Mouse (Mus musculus) limb, embryonic 15.5 days (tissue): ENCODE results near the gene Cnih2. TPM values are rescaled to one million over a fixed set of nuclear protein-coding genes. Genes with fewer than 3 reads are reported as not detected.

Source experiments
- ATAC-seq: fragments of 200-750 bp; cut with Nextera tagmentation; 2 replicates; pipeline ENCODE4 v1.8.0; 2017; ENCODE audit warnings: low read depth, moderate TSS enrichment; ENCODE audit not compliant: insufficient number of reproducible peaks, low FRiP score, low TSS enrichment
- H3K27ac ChIP-seq: fragments of 300-500 bp; sonication (generic); 2 replicates; pipeline ENCODE4 v1.5.1; 2015; ENCODE audit warnings: moderate library complexity, mild to moderate bottlenecking, inconsistent platforms
- H3K27me3 ChIP-seq: fragments of 300-500 bp; sonication (generic); 2 replicates; pipeline ENCODE4 v1.6.1; 2015; ENCODE audit warnings: inconsistent platforms
- H3K36me3 ChIP-seq: fragments of 300-500 bp; sonication (generic); 2 replicates; pipeline ENCODE4 v1.6.1; 2015; ENCODE audit warnings: inconsistent platforms
- H3K4me1 ChIP-seq: fragments of 300-500 bp; sonication (generic); 2 replicates; pipeline ENCODE4 v1.6.1; 2015; ENCODE audit warnings: inconsistent platforms
- H3K4me2 ChIP-seq: fragments of 300-500 bp; sonication (generic); 2 replicates; pipeline ENCODE4 v1.6.1; 2015; ENCODE audit warnings: mild to moderate bottlenecking, inconsistent platforms
- H3K4me3 ChIP-seq: fragments of 300-500 bp; sonication (generic); 2 replicates; pipeline ENCODE4 v1.5.1; 2015; ENCODE audit warnings: mild to moderate bottlenecking, inconsistent platforms
- H3K9ac ChIP-seq: fragments of 300-500 bp; sonication (generic); 2 replicates; pipeline ENCODE4 v1.6.1; 2015; ENCODE audit warnings: inconsistent platforms
- H3K9me3 ChIP-seq: fragments of 300-500 bp; sonication (generic); 2 replicates; pipeline ENCODE4 v1.6.1; 2016; ENCODE audit warnings: inconsistent platforms
- WGBS: fragments of 180-500 bp; shearing (Covaris S2); methylation state at CpG from one replicate; pipeline ENCODE4 v1.1.7; 2015; 5-methylcytosine and 5-hydroxymethylcytosine counted together
- polyA plus RNA-seq: library from polyadenylated mRNA; unstranded; fragments of >200 nt; fragmentation: Nextera tagmentation; extraction: Ambion mirVana; gene quantifications from 2 replicates; pipeline ENCODE4 v1.2.1, GENCODE M21; 2015

Cnih2 gene
- polyA plus RNA-seq = 17.6 and 26.3 TPM in 2 replicates

GRCm38 (mm10) chr19:5098363-5099143, at the start of gene Cnih2:
Gene Cnih2, minus strand, starts transcription at chr19:5098521.
- peaks cover 46% of the 10 kb centered on the region for H3K36me3 ChIP-seq
- H3K9me3 ChIP-seq = no peaks in the 10 kb centered on the region
- ATAC-seq = peak; percentile 56; the same call in 1 of the 2 replicates
- peak within 1 kb of the TSS; percentile 80 for H3K9ac ChIP-seq
- H3K27ac ChIP-seq = peak within 1 kb of the TSS; percentile 71
- H3K27me3 ChIP-seq = no peaks in the 10 kb centered on the region
- H3K4me3 ChIP-seq = peak within 1 kb of the TSS; percentile 68
- H3K4me1 ChIP-seq = peaks cover 63% of the 10 kb centered on the region
- 1% methylated on average over 38 of the region's 48 CpGs for WGBS
- peak within 1 kb of the TSS; percentile 99 for H3K4me2 ChIP-seq

- no peak overlapping the region for H3K4me2 ChIP-seq
- H3K27ac ChIP-seq = no peak overlapping the region
- no peak overlapping the region for H3K4me3 ChIP-seq
- H3K9me3 ChIP-seq = no peaks in the 10 kb centered on the region
- 0% methylated on average over 2 of the region's 2 CpGs for WGBS
- no peaks in the 10 kb centered on the region for H3K4me1 ChIP-seq
- no peak for ATAC-seq
- H3K27me3 ChIP-seq = no peaks in the 10 kb centered on the region
- peaks cover 79% of the 10 kb centered on the region for H3K36me3 ChIP-seq
- no peak overlapping the region for H3K9ac ChIP-seq
Measured at GRCm38 (mm10) chr19:5139640-5140039, 41.3 kb upstream of the Cnih2 start.

- ATAC-seq = no peak
- Histone ChIP-seq H3K4me3 (no peak overlapping the region), H3K9ac (no peak overlapping the region), H3K36me3 (peaks cover 31% of the 10 kb centered on the region), H3K9me3 (no peaks in the 10 kb centered on the region), H3K4me2 (no peak overlapping the region), H3K27ac (no peak overlapping the region), H3K4me1 (no peaks in the 10 kb centered on the region), H3K27me3 (no peaks in the 10 kb centered on the region)
- WGBS = 80% methylated on average over 4 of the region's 4 CpGs
Measured at GRCm38 (mm10) chr19:5131237-5131636, 32.9 kb upstream of the Cnih2 start.

- Histone ChIP-seq H3K9ac (no peak overlapping the region), H3K27ac (no peak overlapping the region), H3K4me3 (no peak overlapping the region), H3K27me3 (no peaks in the 10 kb centered on the region), H3K9me3 (no peaks in the 10 kb centered on the region), H3K36me3 (peaks cover 20% of the 10 kb centered on the region), H3K4me2 (no peak overlapping the region), H3K4me1 (no peaks in the 10 kb centered on the region)
- WGBS = 37% methylated on average over 1 of the region's 1 CpGs
- ATAC-seq = no peak
Measured at GRCm38 (mm10) chr19:5129770-5130169, 31.4 kb upstream of the Cnih2 start.

GRCm38 (mm10) chr19:5124055-5124614, 25.8 kb upstream of the Cnih2 start:
- Histone ChIP-seq H3K36me3 (no peaks in the 10 kb centered on the region), H3K4me2 (no peak overlapping the region), H3K9ac (no peak overlapping the region), H3K27ac (no peak overlapping the region), H3K27me3 (no peaks in the 10 kb centered on the region), H3K4me1 (0 out of 2 replicates have a peak, but pooled peaks cover under 1% of the 10 kb centered on the region), H3K9me3 (no peaks in the 10 kb centered on the region), H3K4me3 (no peak overlapping the region)
- ATAC-seq = no peak
- WGBS = 66% methylated on average over 7 of the region's 7 CpGs

- WGBS = 72% methylated on average over 3 of the region's 3 CpGs
- H3K36me3 ChIP-seq = no peaks in the 10 kb centered on the region
- no peaks in the 10 kb centered on the region for H3K9me3 ChIP-seq
- no peak for ATAC-seq
- H3K27me3 ChIP-seq = no peaks in the 10 kb centered on the region
- H3K4me1 ChIP-seq = peaks cover 8% of the 10 kb centered on the region; the same call in 1 of the 2 replicates
- H3K9ac ChIP-seq = no peak overlapping the region
- no peak overlapping the region for H3K4me2 ChIP-seq
- no peak overlapping the region for H3K4me3 ChIP-seq
- no peak overlapping the region for H3K27ac ChIP-seq
Measured at GRCm38 (mm10) chr19:5123241-5123640, 24.9 kb upstream of the Cnih2 start.

GRCm38 (mm10) chr19:5122492-5122891, 24.2 kb upstream of the Cnih2 start:
- ATAC-seq = no peak

GRCm38 (mm10) chr19:5118384-5118698, 20.0 kb upstream of the Cnih2 start, which contains the start of gene Klc2:
Gene Klc2, minus strand, starts transcription at chr19:5118560.
- Histone ChIP-seq H3K27me3 (no peaks in the 10 kb centered on the region), H3K4me2 (peak within 1 kb of the TSS; percentile 89), H3K4me1 (peaks cover 20% of the 10 kb centered on the region), H3K9ac (peak within 1 kb of the TSS; percentile 74), H3K9me3 (no peaks in the 10 kb centered on the region), H3K4me3 (peak within 1 kb of the TSS; percentile 88), H3K27ac (peak within 1 kb of the TSS; percentile 96), H3K36me3 (peaks cover 7% of the 10 kb centered on the region)
- ATAC-seq = peak; percentile 84
- WGBS = under 1% methylated on average over 18 of the region's 18 CpGs

More at GRCm38 (mm10) chr19:5122492-5122891, 24.2 kb upstream of the Cnih2 start:
- Histone ChIP-seq H3K9ac (no peak overlapping the region), H3K4me2 (no peak overlapping the region), H3K27me3 (no peaks in the 10 kb centered on the region), H3K4me1 (peaks cover 8% of the 10 kb centered on the region; the same call in 1 of the 2 replicates), H3K4me3 (no peak overlapping the region), H3K36me3 (no peaks in the 10 kb centered on the region), H3K9me3 (no peaks in the 10 kb centered on the region), H3K27ac (no peak overlapping the region)
- WGBS = 80% methylated on average over 10 of the region's 10 CpGs

GRCm38 (mm10) chr19:5117494-5118383, 19.4 kb upstream of the Cnih2 start:
- WGBS = under 1% methylated on average over 78 of the region's 83 CpGs

GRCm38 (mm10) chr19:5113783-5114182, 15.5 kb upstream of the Cnih2 start:
- Histone ChIP-seq H3K9me3 (no peaks in the 10 kb centered on the region), H3K27ac (no peak overlapping the region), H3K4me1 (peaks cover 16% of the 10 kb centered on the region), H3K27me3 (no peaks in the 10 kb centered on the region), H3K36me3 (peaks cover 47% of the 10 kb centered on the region), H3K4me3 (no peak overlapping the region), H3K4me2 (no peak overlapping the region), H3K9ac (no peak overlapping the region)
- no peak for ATAC-seq
- 93% methylated on average over 7 of the region's 7 CpGs for WGBS

More at GRCm38 (mm10) chr19:5117494-5118383, 19.4 kb upstream of the Cnih2 start:
- Histone ChIP-seq H3K4me1 (peaks cover 20% of the 10 kb centered on the region), H3K4me2 (peak overlapping the region; percentile 89), H3K27ac (peak overlapping the region; percentile 96), H3K9me3 (no peaks in the 10 kb centered on the region), H3K4me3 (peak overlapping the region; percentile 88), H3K36me3 (peaks cover 11% of the 10 kb centered on the region), H3K9ac (peak overlapping the region; percentile 74), H3K27me3 (no peaks in the 10 kb centered on the region)
- ATAC-seq = peak; percentile 85

- no peak overlapping the region for H3K9ac ChIP-seq
- ATAC-seq = no peak
- H3K27ac ChIP-seq = no peak overlapping the region
Measured at GRCm38 (mm10) chr19:5109659-5110453, 11.5 kb upstream of the Cnih2 start.

More at GRCm38 (mm10) chr19:5109659-5110453, 11.5 kb upstream of the Cnih2 start:
- H3K36me3 ChIP-seq = peaks cover 54% of the 10 kb centered on the region
- no peak overlapping the region for H3K4me2 ChIP-seq
- WGBS = 78% methylated on average over 19 of the region's 19 CpGs
- no peaks in the 10 kb centered on the region for H3K27me3 ChIP-seq
- H3K4me1 ChIP-seq = peaks cover 18% of the 10 kb centered on the region
- no peaks in the 10 kb centered on the region for H3K9me3 ChIP-seq
- no peak overlapping the region for H3K4me3 ChIP-seq
